22 mouse cellular contexts compared by ENCODE assay signal in the genomic region with DNA sequence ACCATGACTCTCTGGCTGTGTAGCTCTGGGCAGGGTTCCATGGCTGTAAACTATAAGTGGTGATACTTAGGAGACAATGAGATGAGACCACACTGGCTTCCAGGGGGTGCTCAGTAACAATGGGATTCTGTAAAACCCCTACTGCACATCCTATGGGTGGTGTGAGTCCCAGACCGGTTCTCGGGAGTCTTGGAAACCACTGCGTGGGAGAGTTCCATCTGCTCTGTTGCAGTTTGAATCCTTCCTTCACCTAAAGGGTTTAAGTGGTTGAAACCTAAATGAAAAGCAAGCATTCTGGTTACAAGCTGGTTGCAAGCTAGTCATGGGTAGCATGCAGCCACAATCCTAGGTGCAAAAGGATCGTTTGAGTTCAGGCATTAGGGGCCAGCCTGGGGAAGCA. TPM values are rescaled to one million over a fixed set of nuclear protein-coding genes. Genes with fewer than 3 reads are reported as not detected.
DNase-seq lines count a peak whose midpoint lies in the region; ATAC-seq and TF ChIP-seq lines count a peak whose summit lies in the region.
"Had no signal": no experiment of that assay in that cellular context is flagged by ENCODE, and none has a peak within 500 bp of the region (broad histone marks: within the 10 kb centered on the region; RNA-seq: fewer than 3 reads in every experiment).

No protein-coding gene starts in this region.

- no peak for TF ChIP-seq CTCF in left cerebral cortex, adult 2 months (IDR thresholded peaks at IDR 0.05)

- H3K27ac ChIP-seq in left cerebral cortex, adult 2 months = peak overlapping the region; percentile 73
- H3K27ac ChIP-seq: embryonic facial prominence, embryonic 15.5 days; forebrain, embryonic 10.5 days; heart, embryonic 10.5 days; hindbrain, embryonic 13.5 days; liver, embryonic 12.5 days; lung, embryonic 15.5 days had no signal

- ATAC-seq in megakaryocyte, adult 5-6 weeks (ENCODE audit: poor library complexity, severe bottlenecking) = no peak
- ATAC-seq: CD4-positive, CD25-positive, alpha-beta regulatory T cell, adult 4 months; liver, embryonic 12.5 days had no signal

- intact Hi-C loops in left cerebral cortex, adult 2 months (cut with DNase I) = loop anchor here (1.0 kb wide), 1 partner anchor 31 kb away; no protein-coding TSS in a partner anchor

- no peak overlapping the region for H3K4me3 ChIP-seq in left cerebral cortex, adult 2 months
- H3K4me3 ChIP-seq: embryonic facial prominence, embryonic 15.5 days; forebrain, embryonic 10.5 days; heart, embryonic 10.5 days; hindbrain, embryonic 13.5 days; liver, embryonic 12.5 days; lung, embryonic 15.5 days had no signal

- peak; percentile 51 for DNase-seq in layer of hippocampus, adult 11-12 months (ENCODE audit: low spot score)
- no peak for DNase-seq in layer of hippocampus, postnatal 10 days (ENCODE audit: low spot score in 2 of 2)
- DNase-seq in frontal cortex, postnatal 36 days (ENCODE audit: low spot score in 2 of 2) = peak; percentile 68 to 83
- DNase-seq in left cerebral cortex, adult 2 months (ENCODE audit: extremely low spot score in 1 of 2, low spot score in 2 of 2) = peak; percentile 47 to 68
- peak; percentile 73 to 87 for DNase-seq in right cerebral cortex, postnatal 10 days (ENCODE audit: low spot score in 2 of 2)
- DNase-seq in heart, adult 11 months = no peak
- DNase-seq in kidney, adult 18-20 months = no peak
- DNase-seq: cerebellum, postnatal 10 days; embryo, embryonic 11 days; gastrocnemius, postnatal 10 days; heart, postnatal 14 days; kidney, postnatal 14 days; thymus, adult 18-20 months had no signal

RNA-seq across cellular contexts. Expression of gene Bpifb5, which starts 11.7 kb away (rescaled TPM):
- total RNA-seq in layer of hippocampus, postnatal 10 days (2021) = under 1 TPM in 1 of 2 experiments, not detected in 1; 0.21 TPM
- total RNA-seq in left cerebral cortex, adult 2 months (2021) = not detected
- total RNA-seq in megakaryocyte, adult 5-6 weeks (2015) = not detected in 2 replicates
- total RNA-seq in megakaryocyte, adult 5-6 weeks (2017) = not detected in 2 replicates
- total RNA-seq: gastrocnemius, postnatal 10 days; heart, postnatal 14 days had no signal

RNA-seq across cellular contexts. Expression of gene Bpifb1, which starts 21.3 kb away (rescaled TPM):
- under 1 TPM; 0.30 to 0.54 TPM for total RNA-seq in layer of hippocampus, postnatal 10 days (2021)
- under 1 TPM in 1 of 2 experiments, not detected in 1; 0.50 TPM for total RNA-seq in left cerebral cortex, adult 2 months (2021)
- not detected in 2 replicates for total RNA-seq in megakaryocyte, adult 5-6 weeks (2015)
- not detected in 2 replicates for total RNA-seq in megakaryocyte, adult 5-6 weeks (2017)
- total RNA-seq: gastrocnemius, postnatal 10 days had no signal

RNA-seq across cellular contexts. Expression of gene Bpifb9a, which starts 45.8 kb away (rescaled TPM):
- not detected for total RNA-seq in layer of hippocampus, postnatal 10 days (2021)
- not detected for total RNA-seq in left cerebral cortex, adult 2 months (2021)
- not detected in 2 replicates for total RNA-seq in megakaryocyte, adult 5-6 weeks (2015)
- not detected in 2 replicates for total RNA-seq in megakaryocyte, adult 5-6 weeks (2017)
- total RNA-seq: gastrocnemius, postnatal 10 days; heart, postnatal 14 days had no signal

RNA-seq across cellular contexts. Expression of gene Bpifa5, which starts 49.5 kb away (rescaled TPM):
- total RNA-seq in layer of hippocampus, postnatal 10 days (2021) = not detected
- total RNA-seq in left cerebral cortex, adult 2 months (2021) = not detected
- total RNA-seq in megakaryocyte, adult 5-6 weeks (2015) = not detected in 2 replicates
- not detected in 2 replicates for total RNA-seq in megakaryocyte, adult 5-6 weeks (2017)
- total RNA-seq: G1E; gastrocnemius, postnatal 10 days; heart, postnatal 14 days had no signal

Comparison
In these comparisons a context has a peak if more than half of its experiments do, and no peak if none do; other contexts are left out.
1. DNase-seq: peak in layer of hippocampus, adult 11-12 months (single experiment), frontal cortex, postnatal 36 days (2 of 2), left cerebral cortex, adult 2 months (2 of 2) and right cerebral cortex, postnatal 10 days (2 of 2); none in layer of hippocampus, postnatal 10 days (0 of 2), heart, adult 11 months (single experiment) and kidney, adult 18-20 months (single experiment).